Comparison of ENCODE assay signal across 8 mouse cellular contexts in genomic region chr19:18672498-18672897, GRCm38 (mm10). TPM values are rescaled to one million over a fixed set of nuclear protein-coding genes. Genes with fewer than 3 reads are reported as not detected.
A peak's percentile ranks its signal among the peaks of the same experiment; 100 is the strongest.
DNase-seq lines count a peak whose midpoint lies in the region; ATAC-seq and TF ChIP-seq lines count a peak whose summit lies in the region.
"Had no signal": no experiment of that assay in that cellular context is flagged by ENCODE, and none has a peak within 500 bp of the region (broad histone marks: within the 10 kb centered on the region; RNA-seq: fewer than 3 reads in every experiment).

No protein-coding gene starts in this region.

- no peak for ATAC-seq in lung, embryonic 16.5 days (ENCODE audit: low read depth)
- ATAC-seq in forebrain, embryonic 12.5 days (ENCODE audit: low FRiP score), result no peak
- no peak for ATAC-seq in limb, embryonic 14.5 days (ENCODE audit: low FRiP score, low read depth)
- no peak for ATAC-seq in stomach, embryonic 16.5 days (ENCODE audit: insufficient read depth, low FRiP score)

- TF ChIP-seq POLR2A in limb, embryonic 14.5 days (IDR thresholded peaks at IDR 0.05; ENCODE audit: borderline replicate concordance, extremely low read depth, insufficient read depth, insufficient read length), result no peak

- WGBS in lung, embryonic 16.5 days, result 39% methylated on average over 3 of the region's 3 CpGs
- 67% methylated on average over 3 of the region's 3 CpGs for WGBS in forebrain, embryonic 12.5 days
- 36% methylated on average over 3 of the region's 3 CpGs for WGBS in limb, embryonic 14.5 days
- 49% methylated on average over 3 of the region's 3 CpGs for WGBS in stomach, embryonic 16.5 days

- peak overlapping the region; percentile 85 for H3K4me3 ChIP-seq in lung, embryonic 16.5 days (ENCODE audit: low read length)
- peak overlapping the region; percentile 82; the same call in 1 of the 2 replicates for H3K4me3 ChIP-seq in forebrain, embryonic 12.5 days (replicated peaks)
- peak overlapping the region; percentile 79; the same call in 1 of the 2 replicates for H3K4me3 ChIP-seq in limb, embryonic 14.5 days (replicated peaks; ENCODE audit: low read length)
- H3K4me3 ChIP-seq in stomach, embryonic 16.5 days (replicated peaks; ENCODE audit: low read length), result peak overlapping the region; percentile 82

- no peaks in the 10 kb centered on the region for H3K27me3 ChIP-seq in lung, embryonic 16.5 days (ENCODE audit: control insufficient read depth, insufficient read depth, low read depth, low read length)
- no peaks in the 10 kb centered on the region for H3K27me3 ChIP-seq in forebrain, embryonic 12.5 days
- no peaks in the 10 kb centered on the region for H3K27me3 ChIP-seq in limb, embryonic 14.5 days (ENCODE audit: control insufficient read depth, insufficient read depth, low read length)
- no peaks in the 10 kb centered on the region for H3K27me3 ChIP-seq in stomach, embryonic 16.5 days (ENCODE audit: control insufficient read depth, insufficient read depth, low read length)

- peaks cover 24% of the 10 kb centered on the region for H3K4me1 ChIP-seq in lung, embryonic 16.5 days (replicated peaks; ENCODE audit: control insufficient read depth, insufficient read depth, low read length)
- H3K4me1 ChIP-seq in forebrain, embryonic 12.5 days, result peaks cover 24% of the 10 kb centered on the region
- H3K4me1 ChIP-seq in limb, embryonic 14.5 days (ENCODE audit: control insufficient read depth, insufficient read depth, low read length), result peaks cover 19% of the 10 kb centered on the region
- peaks cover 20% of the 10 kb centered on the region for H3K4me1 ChIP-seq in stomach, embryonic 16.5 days (ENCODE audit: control insufficient read depth, insufficient read depth, low read length)

- DNase-seq in lung, postnatal 25 days (ENCODE audit: low spot score), result no peak
- no peak for DNase-seq in limb, embryonic 14.5 days (ENCODE audit: low spot score)
- DNase-seq in kidney, postnatal 14 days, result no peak
- DNase-seq in frontal cortex, adult 2 months (ENCODE audit: extremely low spot score in 1 of 2, low spot score in 1 of 2), result no peak
- DNase-seq: adrenal gland, postnatal 10 days had no signal

- H3K9me3 ChIP-seq in lung, embryonic 16.5 days (ENCODE audit: control insufficient read depth, low read length), result no peaks in the 10 kb centered on the region
- no peaks in the 10 kb centered on the region for H3K9me3 ChIP-seq in forebrain, embryonic 12.5 days
- no peaks in the 10 kb centered on the region for H3K9me3 ChIP-seq in limb, embryonic 14.5 days (ENCODE audit: control insufficient read depth, low read length)
- H3K9me3 ChIP-seq in stomach, embryonic 16.5 days (replicated peaks; ENCODE audit: control insufficient read depth, low read length), result no peaks in the 10 kb centered on the region

- H3K4me2 ChIP-seq in lung, embryonic 16.5 days (ENCODE audit: low read depth, low read length), result peak overlapping the region; percentile 59
- H3K4me2 ChIP-seq in forebrain, embryonic 12.5 days, result peak overlapping the region; percentile 56
- peak overlapping the region; percentile 75 for H3K4me2 ChIP-seq in limb, embryonic 14.5 days (replicated peaks; ENCODE audit: low read depth, low read length, severe bottlenecking)
- peak overlapping the region; percentile 66 for H3K4me2 ChIP-seq in stomach, embryonic 16.5 days (ENCODE audit: low read depth, low read length)

- no peaks in the 10 kb centered on the region for H3K36me3 ChIP-seq in lung, embryonic 16.5 days (ENCODE audit: control insufficient read depth, insufficient read depth, low read length)
- no peaks in the 10 kb centered on the region for H3K36me3 ChIP-seq in forebrain, embryonic 12.5 days (replicated peaks)
- H3K36me3 ChIP-seq in limb, embryonic 14.5 days (ENCODE audit: control insufficient read depth, insufficient read depth, low read length), result no peaks in the 10 kb centered on the region
- H3K36me3 ChIP-seq in stomach, embryonic 16.5 days (ENCODE audit: control insufficient read depth, insufficient read depth, low read length), result no peaks in the 10 kb centered on the region

- 0 out of 2 replicates have a peak overlapping the region, but pooled peaks have one; percentile 2 for H3K9ac ChIP-seq in lung, embryonic 16.5 days (ENCODE audit: low read length)
- H3K9ac ChIP-seq in forebrain, embryonic 12.5 days, result no peak overlapping the region
- H3K9ac ChIP-seq in limb, embryonic 14.5 days (ENCODE audit: low read depth, low read length, severe bottlenecking), result no peak overlapping the region
- peak overlapping the region; percentile 17; the same call in 1 of the 2 replicates for H3K9ac ChIP-seq in stomach, embryonic 16.5 days (ENCODE audit: low read length)

- H3K27ac ChIP-seq in lung, embryonic 16.5 days (ENCODE audit: low read length), result no peak overlapping the region
- no peak overlapping the region for H3K27ac ChIP-seq in forebrain, embryonic 12.5 days
- no peak overlapping the region for H3K27ac ChIP-seq in limb, embryonic 14.5 days (replicated peaks; ENCODE audit: low read depth, low read length)
- no peak overlapping the region for H3K27ac ChIP-seq in stomach, embryonic 16.5 days (ENCODE audit: low read length)

RNA-seq across cellular contexts. Expression of gene Carnmt1, which starts 1.9 kb away (rescaled TPM):
- 21.5 and 22.0 TPM in 2 replicates for polyA plus RNA-seq in lung, embryonic 16.5 days (2015; fragmentation: Nextera tagmentation; extraction: Ambion mirVana)
- polyA plus RNA-seq in forebrain, embryonic 12.5 days (2016; fragmentation: Nextera tagmentation; extraction: Ambion mirVana), result 24.7 and 27.9 TPM in 2 replicates
- 15.5 and 17.2 TPM in 2 replicates for polyA plus RNA-seq in limb, embryonic 14.5 days (2012; rRNA removed)
- 39.7 and 46.5 TPM in 2 replicates for polyA plus RNA-seq in limb, embryonic 14.5 days (2014; fragmentation: Nextera tagmentation; extraction: Ambion mirVana)
- 15.4 and 16.6 TPM in 2 replicates for polyA plus RNA-seq in stomach, embryonic 16.5 days (2015; fragmentation: Nextera tagmentation; extraction: Ambion mirVana)
- 7.8 and 8.2 TPM in 2 replicates for polyA plus RNA-seq in frontal cortex, adult 2 months (2012; rRNA removed)

RNA-seq across cellular contexts. Expression of gene D030056L22Rik, which starts 40.5 kb away (rescaled TPM):
- 28.6 and 29.0 TPM in 2 replicates for polyA plus RNA-seq in lung, embryonic 16.5 days (2015; fragmentation: Nextera tagmentation; extraction: Ambion mirVana)
- polyA plus RNA-seq in forebrain, embryonic 12.5 days (2016; fragmentation: Nextera tagmentation; extraction: Ambion mirVana), result 84.1 and 88.7 TPM in 2 replicates
- 24.8 and 28.9 TPM in 2 replicates for polyA plus RNA-seq in limb, embryonic 14.5 days (2012; rRNA removed)
- 25.8 and 26.7 TPM in 2 replicates for polyA plus RNA-seq in limb, embryonic 14.5 days (2014; fragmentation: Nextera tagmentation; extraction: Ambion mirVana)
- 16.4 and 17.8 TPM in 2 replicates for polyA plus RNA-seq in stomach, embryonic 16.5 days (2015; fragmentation: Nextera tagmentation; extraction: Ambion mirVana)
- polyA plus RNA-seq in frontal cortex, adult 2 months (2012; rRNA removed), result 32.7 TPM in 2 replicates

RNA-seq across cellular contexts. Expression of gene Nmrk1, which starts 40.7 kb away (rescaled TPM):
- 11.1 and 13.5 TPM in 2 replicates for polyA plus RNA-seq in lung, embryonic 16.5 days (2015; fragmentation: Nextera tagmentation; extraction: Ambion mirVana)
- 4.8 and 5.3 TPM in 2 replicates for polyA plus RNA-seq in forebrain, embryonic 12.5 days (2016; fragmentation: Nextera tagmentation; extraction: Ambion mirVana)
- polyA plus RNA-seq in limb, embryonic 14.5 days (2012; rRNA removed), result 13.6 and 15.8 TPM in 2 replicates
- 12.4 TPM in 2 replicates for polyA plus RNA-seq in limb, embryonic 14.5 days (2014; fragmentation: Nextera tagmentation; extraction: Ambion mirVana)
- polyA plus RNA-seq in stomach, embryonic 16.5 days (2015; fragmentation: Nextera tagmentation; extraction: Ambion mirVana), result 12.1 and 14.9 TPM in 2 replicates
- polyA plus RNA-seq in frontal cortex, adult 2 months (2012; rRNA removed), result 9.2 and 9.8 TPM in 2 replicates

RNA-seq across cellular contexts. Expression of gene Ostf1, which starts 40.9 kb away (rescaled TPM):
- polyA plus RNA-seq in lung, embryonic 16.5 days (2015; fragmentation: Nextera tagmentation; extraction: Ambion mirVana), result 111 and 122 TPM in 2 replicates
- polyA plus RNA-seq in forebrain, embryonic 12.5 days (2016; fragmentation: Nextera tagmentation; extraction: Ambion mirVana), result 27.6 and 28.1 TPM in 2 replicates
- 40.2 and 51.6 TPM in 2 replicates for polyA plus RNA-seq in limb, embryonic 14.5 days (2012; rRNA removed)
- 99.1 and 108 TPM in 2 replicates for polyA plus RNA-seq in limb, embryonic 14.5 days (2014; fragmentation: Nextera tagmentation; extraction: Ambion mirVana)
- 115 and 119 TPM in 2 replicates for polyA plus RNA-seq in stomach, embryonic 16.5 days (2015; fragmentation: Nextera tagmentation; extraction: Ambion mirVana)
- polyA plus RNA-seq in frontal cortex, adult 2 months (2012; rRNA removed), result 21.3 and 25.7 TPM in 2 replicates

Comparison
In these comparisons a context has a peak if more than half of its experiments do, and no peak if none do; other contexts are left out.
1. H3K9ac ChIP-seq: peak in lung, embryonic 16.5 days (single experiment) and stomach, embryonic 16.5 days (single experiment); none in forebrain, embryonic 12.5 days (single experiment) and limb, embryonic 14.5 days (single experiment).
2. Peak in every context shown above with its lines, with median percentiles within 50 percentile points of each other: H3K4me2 ChIP-seq and H3K4me3 ChIP-seq.